Mouse (Mus musculus) limb, embryonic 14.5 days (tissue): ENCODE results near the gene Gm12355. TPM values are rescaled to one million over a fixed set of nuclear protein-coding genes. Genes with fewer than 3 reads are reported as not detected.

Source experiments
- ATAC-seq: fragments of 200-750 bp; cut with Nextera tagmentation; 2 replicates; pipeline ENCODE4 v1.8.0; 2017; ENCODE audit warnings: low read depth, moderate number of reproducible peaks, moderate TSS enrichment; ENCODE audit not compliant: low FRiP score
- DNase-seq: peaks from one replicate; pipeline ENCODE4 v3.0.0-alpha.2; 2015; ENCODE audit warnings: low spot score
- H3K27ac ChIP-seq: fragments of 300-500 bp; sonication (generic); replicated peaks from 2 replicates; pipeline ENCODE4 v1.5.1; 2014; ENCODE audit warnings: low read depth, mild to moderate bottlenecking, low read length, moderate library complexity, mixed read lengths
- H3K27me3 ChIP-seq: fragments of 300-500 bp; sonication (generic); 2 replicates; pipeline ENCODE4 v1.6.1; 2014; ENCODE audit warnings: low read length, mixed read lengths; ENCODE audit not compliant: control insufficient read depth, insufficient read depth
- H3K36me3 ChIP-seq: fragments of 300-500 bp; sonication (generic); 2 replicates; pipeline ENCODE4 v1.6.1; 2014; ENCODE audit warnings: mild to moderate bottlenecking, low read length, moderate library complexity, mixed read lengths; ENCODE audit not compliant: control insufficient read depth, insufficient read depth
- H3K4me1 ChIP-seq: fragments of 300-500 bp; sonication (generic); 2 replicates; pipeline ENCODE4 v1.6.1; 2014; ENCODE audit warnings: antibody characterized with exemption, low read length, mixed read lengths; ENCODE audit not compliant: control insufficient read depth, insufficient read depth
- H3K4me2 ChIP-seq: fragments of 300-500 bp; sonication (generic); replicated peaks from 2 replicates; pipeline ENCODE4 v1.6.1; 2014; ENCODE audit warnings: low read depth, mild to moderate bottlenecking, low read length, moderate library complexity; ENCODE audit not compliant: severe bottlenecking
- H3K4me3 ChIP-seq: fragments of 300-500 bp; sonication (generic); replicated peaks from 2 replicates; pipeline ENCODE4 v1.5.1; 2014; ENCODE audit warnings: low read length
- H3K9ac ChIP-seq: fragments of 300-500 bp; sonication (generic); 2 replicates; pipeline ENCODE4 v1.6.1; 2014; ENCODE audit warnings: mild to moderate bottlenecking, low read depth, low read length, moderate library complexity; ENCODE audit not compliant: severe bottlenecking
- H3K9me3 ChIP-seq: fragments of 300-500 bp; sonication (generic); 2 replicates; pipeline ENCODE4 v1.6.1; 2016; ENCODE audit warnings: low read length; ENCODE audit not compliant: control insufficient read depth
- POLR2A ChIP-seq: fragments of 200-500 bp; IDR thresholded peaks from 2 replicates; pipeline ENCODE4 v1.8.0; 2012; ENCODE audit warnings: inconsistent platforms, mild to moderate bottlenecking, moderate library complexity, borderline replicate concordance; ENCODE audit not compliant: insufficient read depth, insufficient read length; ENCODE audit errors: extremely low read depth
- WGBS: fragments of 180-500 bp; shearing (Covaris S2); extraction: QIAGEN DNeasy Blood & Tissue Kit; methylation state at CpG from one replicate; pipeline ENCODE4 v1.1.7; 2014; 5-methylcytosine and 5-hydroxymethylcytosine counted together
- polyA plus RNA-seq, 2 experiments: library from polyadenylated mRNA; depleted of rRNA in 1 of 2; stranded (reverse) in 1 of 2; unstranded in 1 of 2; fragments of >200 nt; fragmentation: Nextera tagmentation in 1 of 2; extraction: Ambion mirVana in 1 of 2; gene quantifications; 2 replicates each; pipeline versions ENCODE4 v1.2.1 to v1.2.3; 2012 to 2014

Gm12355 gene
- polyA plus RNA-seq, 2 experiments = 0.31 to 1.3 TPM

DNA sequence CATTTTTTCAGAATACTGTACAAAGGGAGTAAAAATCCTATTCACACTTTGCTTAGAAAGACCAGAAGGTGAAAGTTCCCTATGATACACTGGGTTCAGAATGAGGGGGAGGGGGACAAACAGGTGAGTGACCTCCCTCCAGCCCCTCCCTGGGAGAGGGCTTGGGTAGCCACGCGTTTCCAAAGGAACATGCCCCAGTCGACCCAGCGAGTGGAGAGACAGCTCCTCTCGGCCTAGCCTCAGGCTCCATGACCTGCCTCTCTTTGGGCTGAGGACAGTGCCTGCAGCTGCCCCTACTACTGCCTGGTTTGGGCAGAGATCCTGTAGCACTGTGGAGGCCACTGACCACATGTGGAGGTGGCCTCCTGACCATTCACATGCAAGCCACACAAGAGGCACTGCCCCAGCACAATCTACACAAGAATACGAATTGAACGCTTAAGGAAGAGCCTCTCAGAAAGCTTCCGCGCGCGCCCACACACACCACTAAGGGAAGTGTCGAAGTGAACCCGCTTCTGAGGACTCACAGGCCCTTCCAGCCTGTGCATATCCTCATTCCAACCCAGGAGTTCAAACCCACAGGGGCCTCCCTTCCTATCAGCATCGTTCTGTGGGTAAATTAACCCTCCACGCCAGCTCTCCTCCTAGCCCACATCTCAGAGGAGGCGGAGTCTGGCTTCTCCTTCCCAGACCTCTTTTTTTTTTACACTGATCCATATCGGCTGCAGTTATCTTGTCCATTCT, 44.0 kb downstream of the Gm12355 start:
- H3K9me3 ChIP-seq = no peaks in the 10 kb centered on the region
- H3K4me1 ChIP-seq = peaks cover 12% of the 10 kb centered on the region; the same call in 1 of the 2 replicates
- H3K36me3 ChIP-seq = peaks cover 28% of the 10 kb centered on the region
- H3K27ac ChIP-seq = no peak overlapping the region
- H3K27me3 ChIP-seq = no peaks in the 10 kb centered on the region
- DNase-seq (no peak), ATAC-seq (no peak)
- WGBS = 78% methylated on average over 17 of the region's 17 CpGs
- no peak overlapping the region for H3K4me3 ChIP-seq
- TF ChIP-seq POLR2A = no peak
- no peak overlapping the region for H3K4me2 ChIP-seq
- H3K9ac ChIP-seq = no peak overlapping the region

DNA sequence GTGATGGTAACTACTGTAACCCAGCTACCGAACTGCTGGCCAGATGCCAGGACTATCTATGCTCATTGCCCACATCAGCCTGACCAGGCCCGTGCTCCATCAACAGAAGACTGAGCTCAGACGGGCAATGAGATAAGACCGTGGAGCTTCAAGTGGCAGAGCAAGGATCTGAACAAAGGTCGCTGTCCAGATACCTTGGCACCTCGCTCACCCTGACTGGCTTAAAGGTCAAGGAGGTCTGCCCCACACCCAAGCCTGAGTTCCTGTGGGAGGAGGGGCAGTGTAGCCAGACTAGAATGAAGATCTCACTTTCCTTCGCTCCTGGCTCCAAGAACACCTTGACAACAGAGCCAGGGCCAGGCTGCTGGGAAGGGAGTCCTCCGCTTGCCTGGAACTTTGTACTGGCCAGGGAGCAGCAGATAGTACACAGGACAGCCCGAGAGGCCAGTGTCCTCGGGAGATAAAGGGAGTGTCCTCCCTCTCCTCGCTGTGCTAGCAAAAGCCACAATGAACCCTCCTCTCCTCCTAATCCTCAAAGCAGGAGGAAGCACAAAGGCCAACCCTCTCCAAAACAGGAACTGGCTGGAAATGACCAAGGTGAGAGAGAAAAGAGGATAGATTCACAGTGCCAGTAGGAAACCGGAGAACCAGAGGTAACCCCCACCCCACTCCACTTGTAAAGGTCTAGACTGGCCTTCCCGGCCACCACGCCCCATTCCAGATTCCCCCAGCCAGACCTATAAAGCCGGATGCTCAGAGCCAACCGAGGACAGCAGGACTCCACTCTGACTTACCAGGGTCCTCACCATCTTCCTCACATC, 45.0 kb downstream of the Gm12355 start:
- ATAC-seq (no peak), DNase-seq (no peak)
- no peaks in the 10 kb centered on the region for H3K27me3 ChIP-seq
- peaks cover 5% of the 10 kb centered on the region; the same call in 1 of the 2 replicates for H3K4me1 ChIP-seq
- no peaks in the 10 kb centered on the region for H3K9me3 ChIP-seq
- no peak for TF ChIP-seq POLR2A
- 82% methylated on average over 16 of the region's 16 CpGs for WGBS
- H3K4me3 ChIP-seq = no peak overlapping the region
- no peak overlapping the region for H3K27ac ChIP-seq
- H3K4me2 ChIP-seq = no peak overlapping the region
- H3K36me3 ChIP-seq = peaks cover 28% of the 10 kb centered on the region
- H3K9ac ChIP-seq = no peak overlapping the region

DNA sequence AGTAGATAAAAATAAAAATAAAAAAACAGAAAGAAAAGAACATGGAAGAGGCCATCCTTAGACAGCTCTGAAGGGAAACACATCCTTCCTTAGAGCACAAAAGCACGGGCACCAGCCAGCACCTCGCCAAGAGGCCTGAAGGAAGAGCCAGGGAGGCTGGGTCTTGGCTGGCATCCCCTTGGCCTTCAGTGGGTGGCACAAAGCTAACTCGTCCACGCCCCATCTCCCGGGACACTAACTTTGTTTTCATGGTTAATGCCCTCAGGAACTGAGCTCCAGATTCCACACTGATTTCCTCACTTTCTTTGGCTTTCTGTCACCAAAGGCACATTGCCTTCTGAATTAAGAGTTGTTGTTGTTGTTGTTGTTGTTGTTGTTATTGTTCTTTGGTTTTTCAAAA, 47.7 kb downstream of the Gm12355 start:
- Histone ChIP-seq H3K36me3 (peaks cover 19% of the 10 kb centered on the region), H3K4me3 (no peak overlapping the region), H3K27me3 (no peaks in the 10 kb centered on the region), H3K27ac (no peak overlapping the region), H3K9me3 (no peaks in the 10 kb centered on the region), H3K4me1 (no peaks in the 10 kb centered on the region), H3K9ac (no peak overlapping the region), H3K4me2 (no peak overlapping the region)
- WGBS = 86% methylated on average over 5 of the region's 5 CpGs
- ATAC-seq (no peak), DNase-seq (no peak)
- TF ChIP-seq POLR2A = no peak

Other genes starting within 250 kb of the Gm12355 start
- gene Tcap, start 241.8 kb downstream of the Gm12355 start, polyA plus RNA-seq (2012; rRNA removed) = 12.3 and 13.2 TPM in 2 replicates
- 10.9 and 18.1 TPM in 2 replicates for gene Tcap, start 241.8 kb downstream of the Gm12355 start, polyA plus RNA-seq (2014; fragmentation: Nextera tagmentation; extraction: Ambion mirVana)
- 1.4 and 2.2 TPM in 2 replicates for gene Pnmt, start 239.2 kb downstream of the Gm12355 start, polyA plus RNA-seq (2012; rRNA removed)
- gene Pnmt, start 239.2 kb downstream of the Gm12355 start, polyA plus RNA-seq (2014; fragmentation: Nextera tagmentation; extraction: Ambion mirVana) = 0.51 and 1.3 TPM in 2 replicates
- 19.2 and 24.2 TPM in 2 replicates for gene Pgap3, start 225.2 kb downstream of the Gm12355 start, polyA plus RNA-seq (2012; rRNA removed)
- gene Pgap3, start 225.2 kb downstream of the Gm12355 start, polyA plus RNA-seq (2014; fragmentation: Nextera tagmentation; extraction: Ambion mirVana) = 9.2 and 11.4 TPM in 2 replicates
- gene Erbb2, start 213.2 kb downstream of the Gm12355 start, polyA plus RNA-seq (2012; rRNA removed) = 51.1 and 64.3 TPM in 2 replicates
- 73.6 and 79.7 TPM in 2 replicates for gene Erbb2, start 213.2 kb downstream of the Gm12355 start, polyA plus RNA-seq (2014; fragmentation: Nextera tagmentation; extraction: Ambion mirVana)
- 44.8 and 48.5 TPM in 2 replicates for gene Mien1, start 186.7 kb downstream of the Gm12355 start, polyA plus RNA-seq (2012; rRNA removed)
- gene Mien1, start 186.7 kb downstream of the Gm12355 start, polyA plus RNA-seq (2014; fragmentation: Nextera tagmentation; extraction: Ambion mirVana) = 84.8 and 86.8 TPM in 2 replicates
- gene Grb7, start 179.3 kb downstream of the Gm12355 start, polyA plus RNA-seq (2012; rRNA removed) = 9.1 and 9.2 TPM in 2 replicates
- gene Grb7, start 179.3 kb downstream of the Gm12355 start, polyA plus RNA-seq (2014; fragmentation: Nextera tagmentation; extraction: Ambion mirVana) = 8.1 and 9.6 TPM in 2 replicates
- 0.45 and 0.46 TPM in 2 replicates for gene Ikzf3, start 79.6 kb downstream of the Gm12355 start, polyA plus RNA-seq (2012; rRNA removed)
- 0.23 and 0.61 TPM in 2 replicates for gene Ikzf3, start 79.6 kb downstream of the Gm12355 start, polyA plus RNA-seq (2014; fragmentation: Nextera tagmentation; extraction: Ambion mirVana)
- gene Zpbp2, start 74.6 kb downstream of the Gm12355 start, polyA plus RNA-seq (2012; rRNA removed) = 0.43 TPM in 1 of 2 replicates, not detected in the other
- 0.21 TPM in 1 of 2 replicates, not detected in the other for gene Zpbp2, start 74.6 kb downstream of the Gm12355 start, polyA plus RNA-seq (2014; fragmentation: Nextera tagmentation; extraction: Ambion mirVana)
- gene Ormdl3, start 38.3 kb downstream of the Gm12355 start, polyA plus RNA-seq (2012; rRNA removed) = 76.8 and 86.6 TPM in 2 replicates
- gene Ormdl3, start 38.3 kb downstream of the Gm12355 start, polyA plus RNA-seq (2014; fragmentation: Nextera tagmentation; extraction: Ambion mirVana) = 12.9 and 13.7 TPM in 2 replicates
- gene Lrrc3c, start 27.4 kb downstream of the Gm12355 start, polyA plus RNA-seq (2012; rRNA removed) = not detected in 2 replicates
- gene Lrrc3c, start 27.4 kb downstream of the Gm12355 start, polyA plus RNA-seq (2014; fragmentation: Nextera tagmentation; extraction: Ambion mirVana) = not detected in 2 replicates
- gene Gsdma3, start 699 bp upstream of the Gm12355 start, polyA plus RNA-seq (2012; rRNA removed) = not detected in 2 replicates
- gene Gsdma3, start 699 bp upstream of the Gm12355 start, polyA plus RNA-seq (2014; fragmentation: Nextera tagmentation; extraction: Ambion mirVana) = not detected in 2 replicates
- not detected in 2 replicates for gene Gsdma2, start 21.1 kb upstream of the Gm12355 start, polyA plus RNA-seq (2012; rRNA removed)
- gene Gsdma2, start 21.1 kb upstream of the Gm12355 start, polyA plus RNA-seq (2014; fragmentation: Nextera tagmentation; extraction: Ambion mirVana) = not detected in 2 replicates
- gene Gsdma, start 38.7 kb upstream of the Gm12355 start, polyA plus RNA-seq (2012; rRNA removed) = 0.14 and 0.16 TPM in 2 replicates
- 0.47 and 0.55 TPM in 2 replicates for gene Gsdma, start 38.7 kb upstream of the Gm12355 start, polyA plus RNA-seq (2014; fragmentation: Nextera tagmentation; extraction: Ambion mirVana)
- gene Psmd3, start 56.9 kb upstream of the Gm12355 start, polyA plus RNA-seq (2012; rRNA removed) = 208 and 228 TPM in 2 replicates
- gene Psmd3, start 56.9 kb upstream of the Gm12355 start, polyA plus RNA-seq (2014; fragmentation: Nextera tagmentation; extraction: Ambion mirVana) = 141 and 145 TPM in 2 replicates
- gene Csf3, start 75.6 kb upstream of the Gm12355 start, polyA plus RNA-seq (2012; rRNA removed) = 0.11 TPM in 1 of 2 replicates, not detected in the other
- gene Csf3, start 75.6 kb upstream of the Gm12355 start, polyA plus RNA-seq (2014; fragmentation: Nextera tagmentation; extraction: Ambion mirVana) = not detected in 2 replicates
- 83.4 and 104 TPM in 2 replicates for gene Med24, start 103.8 kb upstream of the Gm12355 start, polyA plus RNA-seq (2012; rRNA removed)
- gene Med24, start 103.8 kb upstream of the Gm12355 start, polyA plus RNA-seq (2014; fragmentation: Nextera tagmentation; extraction: Ambion mirVana) = 43.9 and 48.3 TPM in 2 replicates
- 149 and 157 TPM in 2 replicates for gene Thra, start 115.0 kb upstream of the Gm12355 start, polyA plus RNA-seq (2012; rRNA removed)
- gene Thra, start 115.0 kb upstream of the Gm12355 start, polyA plus RNA-seq (2014; fragmentation: Nextera tagmentation; extraction: Ambion mirVana) = 55.9 and 63.2 TPM in 2 replicates
- gene Nr1d1, start 149.7 kb upstream of the Gm12355 start, polyA plus RNA-seq (2012; rRNA removed) = 1.8 and 2.5 TPM in 2 replicates
- gene Nr1d1, start 149.7 kb upstream of the Gm12355 start, polyA plus RNA-seq (2014; fragmentation: Nextera tagmentation; extraction: Ambion mirVana) = 1.2 and 1.4 TPM in 2 replicates
- gene Msl1, start 169.9 kb upstream of the Gm12355 start, polyA plus RNA-seq (2012; rRNA removed) = 76.9 and 81.1 TPM in 2 replicates
- gene Msl1, start 169.9 kb upstream of the Gm12355 start, polyA plus RNA-seq (2014; fragmentation: Nextera tagmentation; extraction: Ambion mirVana) = 19.8 and 23.5 TPM in 2 replicates
- 52.4 and 56.8 TPM in 2 replicates for gene Casc3, start 179.2 kb upstream of the Gm12355 start, polyA plus RNA-seq (2012; rRNA removed)
- gene Casc3, start 179.2 kb upstream of the Gm12355 start, polyA plus RNA-seq (2014; fragmentation: Nextera tagmentation; extraction: Ambion mirVana) = 34.1 and 40.4 TPM in 2 replicates
- gene Rapgefl1, start 211.1 kb upstream of the Gm12355 start, polyA plus RNA-seq (2012; rRNA removed) = 31.4 and 41.8 TPM in 2 replicates
- gene Rapgefl1, start 211.1 kb upstream of the Gm12355 start, polyA plus RNA-seq (2014; fragmentation: Nextera tagmentation; extraction: Ambion mirVana) = 8.8 and 8.9 TPM in 2 replicates
- 10.5 and 11.4 TPM in 2 replicates for gene Wipf2, start 238.0 kb upstream of the Gm12355 start, polyA plus RNA-seq (2012; rRNA removed)
- gene Wipf2, start 238.0 kb upstream of the Gm12355 start, polyA plus RNA-seq (2014; fragmentation: Nextera tagmentation; extraction: Ambion mirVana) = 4.7 and 4.9 TPM in 2 replicates